ENCODE assay signal across 14 mouse cellular contexts in the genomic region with DNA sequence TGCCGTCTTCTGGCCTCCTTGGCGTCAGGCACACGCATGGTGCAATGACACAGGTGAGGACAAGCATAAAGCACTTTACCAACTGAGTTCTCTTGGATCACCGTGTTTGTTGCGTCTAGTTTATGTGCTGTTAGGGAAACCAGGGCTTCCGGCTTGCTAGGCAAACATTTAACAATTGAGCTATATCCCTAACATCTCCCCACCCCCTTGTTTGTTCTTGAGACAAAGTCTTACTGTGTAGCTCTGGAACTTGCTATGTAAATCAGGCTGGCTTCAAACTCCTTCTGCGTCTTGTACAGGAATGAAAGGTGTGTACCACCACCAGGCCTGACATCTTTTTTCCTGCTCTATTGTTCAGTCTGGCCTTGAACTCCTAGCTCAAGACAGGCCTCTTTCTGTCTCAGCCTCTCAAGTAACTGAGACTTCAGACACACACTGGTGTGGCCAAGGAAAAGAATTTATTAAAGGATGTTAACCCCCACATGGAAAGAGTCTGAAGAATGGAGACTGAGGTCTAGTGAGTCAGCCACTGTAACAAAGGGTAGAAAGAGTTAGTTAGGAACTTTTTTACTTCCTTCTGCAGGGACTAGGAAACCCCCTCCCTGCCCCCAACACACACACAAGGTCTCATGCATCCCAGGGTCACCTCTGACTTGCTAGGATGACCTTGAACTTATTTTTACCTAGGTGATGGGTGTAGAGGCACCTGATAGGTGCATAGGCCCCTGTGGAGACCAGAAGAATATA. TPM values are rescaled to one million over a fixed set of nuclear protein-coding genes. Genes with fewer than 3 reads are reported as not detected.
DNase-seq lines count a peak whose midpoint lies in the region; ATAC-seq and TF ChIP-seq lines count a peak whose summit lies in the region.
"Had no signal": no experiment of that assay in that cellular context is flagged by ENCODE, and none has a peak within 500 bp of the region (broad histone marks: within the 10 kb centered on the region; RNA-seq: fewer than 3 reads in every experiment).

No protein-coding gene starts in this region.

- DNase-seq in liver, adult 2 months (ENCODE audit: extremely low read depth, low read depth, low spot score): no peak
- peak; percentile 99 for DNase-seq in R1 (ENCODE audit: low read depth, low spot score)
- no peak for DNase-seq in intestine, embryonic 14.5 days (ENCODE audit: low spot score)
- DNase-seq in urinary bladder, postnatal 14 days (ENCODE audit: low spot score): no peak
- DNase-seq: adrenal gland, adult 2 months; cerebellum, postnatal 36 days; liver, postnatal 0 days; right cerebral cortex, postnatal 25 days had no signal

- no peak overlapping the region for H3K9ac ChIP-seq in liver, adult 2 months (ENCODE audit: low read depth, low read length)
- H3K9ac ChIP-seq in liver, embryonic 12.5 days: no peak overlapping the region
- H3K9ac ChIP-seq in intestine, embryonic 14.5 days (ENCODE audit: low read length): no peak overlapping the region
- H3K9ac ChIP-seq in stomach, embryonic 15.5 days: no peak overlapping the region
- H3K9ac ChIP-seq: hindbrain, embryonic 13.5 days; liver, postnatal 0 days; midbrain, embryonic 15.5 days; neural tube, embryonic 15.5 days had no signal

- peaks cover 26% of the 10 kb centered on the region for H3K4me1 ChIP-seq in liver, adult 2 months (ENCODE audit: control insufficient read depth, insufficient read depth, low read length)
- peaks cover 59% of the 10 kb centered on the region for H3K4me1 ChIP-seq in liver, embryonic 12.5 days
- H3K4me1 ChIP-seq in intestine, embryonic 14.5 days (replicated peaks; ENCODE audit: control insufficient read depth, insufficient read depth, low read length): peaks cover 24% of the 10 kb centered on the region
- H3K4me1 ChIP-seq in stomach, embryonic 15.5 days: peaks cover 33% of the 10 kb centered on the region
- H3K4me1 ChIP-seq: midbrain, embryonic 15.5 days had no signal

- H3K79me2 ChIP-seq in liver, adult 2 months (ENCODE audit: control insufficient read depth, insufficient read depth, low read length): no peaks in the 10 kb centered on the region

- peak overlapping the region; percentile 52 for H3K27ac ChIP-seq in liver, adult 2 months (replicated peaks; ENCODE audit: insufficient read depth, low read depth, low read length)
- no peak overlapping the region for H3K27ac ChIP-seq in liver, embryonic 12.5 days
- peak overlapping the region; percentile 57 for H3K27ac ChIP-seq in intestine, embryonic 14.5 days (ENCODE audit: low read depth)
- peak overlapping the region; percentile 70 for H3K27ac ChIP-seq in stomach, embryonic 15.5 days
- H3K27ac ChIP-seq: hindbrain, embryonic 13.5 days; midbrain, embryonic 15.5 days; neural tube, embryonic 15.5 days had no signal

- H3K36me3 ChIP-seq in liver, adult 2 months (ENCODE audit: control insufficient read depth, insufficient read depth, low read length): no peaks in the 10 kb centered on the region
- no peaks in the 10 kb centered on the region for H3K36me3 ChIP-seq in liver, embryonic 12.5 days
- H3K36me3 ChIP-seq in intestine, embryonic 14.5 days (ENCODE audit: control insufficient read depth, insufficient read depth, low read length): no peaks in the 10 kb centered on the region
- H3K36me3 ChIP-seq in stomach, embryonic 15.5 days: no peaks in the 10 kb centered on the region
- H3K36me3 ChIP-seq: hindbrain, embryonic 13.5 days; midbrain, embryonic 15.5 days; neural tube, embryonic 15.5 days had no signal

- no peaks in the 10 kb centered on the region for H3K9me3 ChIP-seq in liver, embryonic 12.5 days (replicated peaks)
- no peaks in the 10 kb centered on the region for H3K9me3 ChIP-seq in intestine, embryonic 14.5 days (ENCODE audit: control insufficient read depth, low read length)
- H3K9me3 ChIP-seq in stomach, embryonic 15.5 days: no peaks in the 10 kb centered on the region
- H3K9me3 ChIP-seq: hindbrain, embryonic 13.5 days; midbrain, embryonic 15.5 days; neural tube, embryonic 15.5 days had no signal

- 92% methylated on average over 7 of the region's 7 CpGs for WGBS in liver, adult 2 months
- WGBS in liver, embryonic 12.5 days (ENCODE audit: insufficient replicate concordance): 78% methylated on average over 7 of the region's 7 CpGs
- 75% methylated on average over 7 of the region's 7 CpGs for WGBS in intestine, embryonic 14.5 days
- 66% methylated on average over 7 of the region's 7 CpGs for WGBS in stomach, embryonic 15.5 days

- ATAC-seq in liver, embryonic 12.5 days: no peak
- no peak for ATAC-seq in intestine, embryonic 14.5 days (replicated peaks; ENCODE audit: low FRiP score, low TSS enrichment, low read depth)
- ATAC-seq in stomach, embryonic 15.5 days (ENCODE audit: insufficient read depth, low FRiP score, low read depth): peak; percentile 29
- ATAC-seq in frontal cortex, adult (ENCODE audit: low TSS enrichment): no peak
- ATAC-seq: liver, postnatal 0 days; midbrain, embryonic 15.5 days had no signal

- no peak overlapping the region for H3K4me2 ChIP-seq in liver, embryonic 12.5 days
- no peak overlapping the region for H3K4me2 ChIP-seq in intestine, embryonic 14.5 days (ENCODE audit: low read length)
- H3K4me2 ChIP-seq in stomach, embryonic 15.5 days: no peak overlapping the region
- H3K4me2 ChIP-seq: hindbrain, embryonic 13.5 days; midbrain, embryonic 15.5 days; neural tube, embryonic 15.5 days had no signal

- TF ChIP-seq POLR2A in liver, adult 2 months (IDR thresholded peaks at IDR 0.05; ENCODE audit: extremely low read depth, insufficient read depth, low read length): no peak

- H3K27me3 ChIP-seq in liver, adult 2 months (ENCODE audit: control insufficient read depth, insufficient read depth, low read length): no peaks in the 10 kb centered on the region
- H3K27me3 ChIP-seq in liver, embryonic 12.5 days (replicated peaks): no peaks in the 10 kb centered on the region
- no peaks in the 10 kb centered on the region for H3K27me3 ChIP-seq in intestine, embryonic 14.5 days (replicated peaks; ENCODE audit: control insufficient read depth, insufficient read depth, low read length)
- no peaks in the 10 kb centered on the region for H3K27me3 ChIP-seq in stomach, embryonic 15.5 days (replicated peaks)
- H3K27me3 ChIP-seq: hindbrain, embryonic 13.5 days; midbrain, embryonic 15.5 days; neural tube, embryonic 15.5 days had no signal

- no peak overlapping the region for H3K4me3 ChIP-seq in liver, adult 2 months (ENCODE audit: insufficient read depth, low read depth, low read length)
- no peak overlapping the region for H3K4me3 ChIP-seq in liver, embryonic 12.5 days
- H3K4me3 ChIP-seq in intestine, embryonic 14.5 days (ENCODE audit: low read depth, low read length): no peak overlapping the region
- H3K4me3 ChIP-seq in stomach, embryonic 15.5 days (replicated peaks): no peak overlapping the region
- H3K4me3 ChIP-seq: hindbrain, embryonic 13.5 days; midbrain, embryonic 15.5 days; neural tube, embryonic 15.5 days had no signal

- no peak for TF ChIP-seq CTCF in liver, adult 2 months (IDR thresholded peaks at IDR 0.05; ENCODE audit: low read depth, low read length)

RNA-seq across cellular contexts. Expression of a gene that starts 31.0 kb away (rescaled TPM):
- total RNA-seq in liver, adult 2 months (2014; rRNA removed): 2.6 and 4.3 TPM in 2 replicates
- 1.7 and 2.0 TPM in 2 replicates for polyA plus RNA-seq in liver, adult 2 months (2012; rRNA removed)
- polyA plus RNA-seq in liver, embryonic 12.5 days (2016; fragmentation: Nextera tagmentation; extraction: Ambion mirVana): 13.7 and 14.8 TPM in 2 replicates
- 9.9 and 10.6 TPM in 2 replicates for polyA plus RNA-seq in intestine, embryonic 14.5 days (2014; fragmentation: Nextera tagmentation; extraction: Ambion mirVana)
- 11.9 and 12.9 TPM in 2 replicates for polyA plus RNA-seq in stomach, embryonic 15.5 days (2015; fragmentation: Nextera tagmentation; extraction: Ambion mirVana)

RNA-seq across cellular contexts. Expression of a gene that starts 31.2 kb away (rescaled TPM):
- total RNA-seq in liver, adult 2 months (2014; rRNA removed): 14.4 TPM in 2 replicates
- 6.2 and 6.3 TPM in 2 replicates for polyA plus RNA-seq in liver, adult 2 months (2012; rRNA removed)
- 35.9 and 40.6 TPM in 2 replicates for polyA plus RNA-seq in liver, embryonic 12.5 days (2016; fragmentation: Nextera tagmentation; extraction: Ambion mirVana)
- polyA plus RNA-seq in intestine, embryonic 14.5 days (2014; fragmentation: Nextera tagmentation; extraction: Ambion mirVana): 50.7 and 58.0 TPM in 2 replicates
- polyA plus RNA-seq in stomach, embryonic 15.5 days (2015; fragmentation: Nextera tagmentation; extraction: Ambion mirVana): 53.7 and 62.2 TPM in 2 replicates
